Mouse (Mus musculus): ENCODE measurements around the gene Edar. TPM values are rescaled to one million over a fixed set of nuclear protein-coding genes. Genes with fewer than 3 reads are reported as not detected.

Gene Edar
- polyA plus RNA-seq, 1 experiment: 0.52 TPM

DNA sequence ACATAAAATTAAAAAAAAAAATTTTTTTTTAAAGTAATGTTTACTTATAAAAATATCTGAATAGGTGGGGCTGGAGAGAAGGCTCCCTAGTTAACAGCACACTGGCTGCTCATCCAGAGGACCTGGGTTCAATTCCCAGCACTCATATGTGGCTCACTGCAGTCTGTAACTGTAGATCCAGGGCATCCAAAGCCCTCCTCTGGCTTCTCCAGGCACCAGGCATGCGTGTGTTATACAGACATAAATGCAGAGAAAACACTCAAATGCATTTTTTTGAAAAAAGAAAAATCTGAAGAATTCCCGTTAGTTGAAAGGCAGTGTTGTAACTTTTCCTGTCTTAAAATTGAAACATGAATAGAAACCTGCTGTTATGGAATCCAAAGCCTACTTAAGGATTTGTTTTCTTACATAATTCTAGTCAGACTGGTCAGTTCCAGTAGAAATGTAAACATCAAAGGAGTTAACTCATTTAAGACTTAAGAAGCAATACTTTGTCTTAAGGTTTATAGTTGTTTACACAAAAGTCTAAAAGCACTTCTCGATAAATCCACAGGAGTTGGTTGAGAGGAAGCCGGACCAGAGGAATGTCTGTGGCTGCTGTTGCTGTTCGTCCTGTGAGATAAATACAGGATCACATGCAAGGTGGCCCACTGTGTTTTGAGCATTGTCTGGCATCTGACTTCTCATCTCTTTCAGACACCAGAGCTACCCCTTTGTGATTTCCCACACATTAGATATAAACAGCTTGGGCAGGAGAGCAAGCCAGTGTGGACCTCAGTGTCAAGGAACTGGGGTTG lies 89.8 kb downstream of the Edar start:
- no peaks in the 10 kb centered on the region for H3K36me3 ChIP-seq (ENCODE audit: control insufficient read depth, insufficient read depth, low read length)
- 48% methylated on average over 5 of the region's 5 CpGs for WGBS
- H3K27ac ChIP-seq (ENCODE audit: insufficient read depth, low read depth, low read length): no peak overlapping the region
- H3K4me1 ChIP-seq (ENCODE audit: control insufficient read depth, insufficient read depth, insufficient read length, low read length): no peaks in the 10 kb centered on the region
- no peak for TF ChIP-seq POLR2A (IDR thresholded peaks at IDR 0.05; ENCODE audit: low read depth, low read length)
- TF ChIP-seq CTCF (IDR thresholded peaks at IDR 0.05; ENCODE audit: extremely low read depth, insufficient read length, insufficient replicate concordance, low read depth, low read length): no peak
- H3K27me3 ChIP-seq (ENCODE audit: control insufficient read depth, insufficient read depth, low read length): no peaks in the 10 kb centered on the region
- no peak overlapping the region for H3K4me3 ChIP-seq (ENCODE audit: low read depth, low read length)

DNA sequence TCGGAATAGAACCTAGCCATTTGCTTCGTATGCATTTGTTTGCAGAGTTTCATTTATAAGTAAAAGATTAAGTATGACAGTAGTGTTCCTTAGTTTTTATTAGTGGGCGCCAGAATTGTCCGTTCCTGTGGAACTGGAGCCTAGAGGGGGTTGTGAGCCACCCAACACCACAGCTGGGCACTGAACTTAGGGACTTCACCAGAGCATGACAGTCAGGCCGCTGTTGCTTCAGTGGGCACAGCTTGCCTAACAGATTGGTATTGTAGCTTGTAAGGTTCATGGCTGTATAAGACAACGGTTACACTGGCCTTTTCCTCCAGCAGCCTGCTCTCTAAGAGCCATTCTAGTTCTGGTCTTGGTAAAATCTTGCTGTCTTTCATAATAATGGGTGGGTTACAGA lies 114.9 kb downstream of the Edar start:
- Histone ChIP-seq H3K36me3 (ENCODE audit: control insufficient read depth, insufficient read depth, low read length) (no peaks in the 10 kb centered on the region), H3K27ac (ENCODE audit: insufficient read depth, low read depth, low read length) (no peak overlapping the region), H3K27me3 (ENCODE audit: control insufficient read depth, insufficient read depth, low read length) (no peaks in the 10 kb centered on the region), H3K4me1 (ENCODE audit: control insufficient read depth, insufficient read depth, insufficient read length, low read length) (no peaks in the 10 kb centered on the region), H3K4me3 (ENCODE audit: low read depth, low read length) (no peak overlapping the region)
- no peak for TF ChIP-seq POLR2A (IDR thresholded peaks at IDR 0.05; ENCODE audit: low read depth, low read length)
- no peak for TF ChIP-seq CTCF (IDR thresholded peaks at IDR 0.05; ENCODE audit: extremely low read depth, insufficient read length, insufficient replicate concordance, low read depth, low read length)
- 61% methylated on average over 6 of the region's 6 CpGs for WGBS

DNA sequence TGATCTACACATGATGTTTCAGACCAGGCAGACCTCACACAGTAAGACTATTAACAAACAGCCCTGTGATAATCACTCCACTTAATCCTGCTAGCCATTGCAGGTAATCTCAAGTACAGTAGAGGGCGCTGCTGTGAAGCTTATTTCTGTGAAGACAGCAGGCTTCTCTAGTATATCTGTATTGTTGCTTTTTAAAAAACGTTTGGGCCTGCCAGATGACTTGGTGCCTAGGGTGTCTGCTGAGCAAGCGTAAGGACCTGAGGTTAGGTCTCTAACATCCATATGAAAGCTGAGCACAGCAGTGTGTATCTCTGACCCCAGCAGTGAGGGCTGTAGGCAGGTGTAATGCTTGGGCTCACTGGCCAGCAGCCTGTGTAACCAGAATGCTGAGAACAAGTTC lies 115.6 kb downstream of the Edar start:
- H3K4me3 ChIP-seq (ENCODE audit: low read depth, low read length): no peak overlapping the region
- no peaks in the 10 kb centered on the region for H3K36me3 ChIP-seq (ENCODE audit: control insufficient read depth, insufficient read depth, low read length)
- TF ChIP-seq CTCF (IDR thresholded peaks at IDR 0.05; ENCODE audit: extremely low read depth, insufficient read length, insufficient replicate concordance, low read depth, low read length) (peak; percentile 34; the same call in 1 of the 2 replicates), POLR2A (IDR thresholded peaks at IDR 0.05; ENCODE audit: low read depth, low read length) (no peak)
- no peaks in the 10 kb centered on the region for H3K4me1 ChIP-seq (ENCODE audit: control insufficient read depth, insufficient read depth, insufficient read length, low read length)
- WGBS: 31% methylated on average over 3 of the region's 3 CpGs
- H3K27me3 ChIP-seq (ENCODE audit: control insufficient read depth, insufficient read depth, low read length): no peaks in the 10 kb centered on the region
- H3K27ac ChIP-seq (ENCODE audit: insufficient read depth, low read depth, low read length): no peak overlapping the region

DNA sequence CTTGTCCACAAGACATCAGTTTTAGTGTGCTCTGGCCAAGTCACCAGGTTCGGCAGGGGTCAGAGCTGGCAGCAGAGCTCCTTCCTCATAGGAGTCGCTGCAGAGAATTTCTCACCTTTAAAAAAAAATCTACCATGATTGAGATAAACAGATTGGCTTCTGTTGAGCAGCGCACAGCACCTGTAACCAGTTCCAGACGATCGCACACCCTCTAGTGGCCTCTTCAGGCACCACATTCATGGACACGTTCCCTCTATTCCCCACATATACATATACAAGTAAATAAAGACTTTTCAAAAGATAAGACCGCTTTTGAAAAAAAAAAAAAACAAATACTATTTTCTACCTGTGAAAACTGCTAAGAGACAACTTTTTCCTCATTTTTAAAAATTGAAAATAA lies 116.4 kb downstream of the Edar start:
- Histone ChIP-seq H3K4me3 (ENCODE audit: low read depth, low read length) (no peak overlapping the region), H3K4me1 (ENCODE audit: control insufficient read depth, insufficient read depth, insufficient read length, low read length) (no peaks in the 10 kb centered on the region)
- WGBS: 16% methylated on average over 7 of the region's 7 CpGs

DNA sequence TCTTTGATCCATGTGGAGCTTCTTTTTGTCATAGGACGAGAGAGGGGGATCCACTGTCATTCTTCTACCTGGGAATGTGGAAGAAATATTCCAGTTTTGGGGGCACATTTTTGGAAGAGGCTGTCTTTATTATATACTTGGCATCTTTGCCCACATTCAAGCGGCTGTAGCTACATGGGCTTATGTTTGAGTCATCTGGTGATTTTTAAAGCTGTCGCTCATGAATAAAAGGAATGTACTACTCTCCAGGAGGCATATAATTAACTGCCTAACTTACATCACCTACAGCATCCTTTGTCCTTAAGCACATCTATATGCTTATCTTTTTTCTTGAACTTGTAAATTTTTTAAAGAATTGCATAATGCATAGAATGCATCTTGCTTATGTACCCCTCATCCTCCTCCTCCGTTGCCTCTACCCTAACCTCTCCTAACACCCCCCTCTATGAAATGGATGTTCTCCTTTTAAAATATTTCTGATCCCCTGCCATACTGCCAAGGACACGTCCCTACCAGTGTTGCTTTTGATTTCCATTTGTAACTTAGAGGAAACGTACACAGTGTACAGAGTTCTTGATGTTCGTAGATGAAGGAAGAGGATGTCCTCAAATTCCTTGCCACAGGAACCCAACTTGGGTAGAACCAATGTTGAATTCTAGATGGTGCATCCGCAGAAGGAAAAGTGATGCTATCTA lies 120.6 kb downstream of the Edar start:
- H3K4me1 ChIP-seq (ENCODE audit: control insufficient read depth, insufficient read depth, insufficient read length, low read length): no peaks in the 10 kb centered on the region
- H3K36me3 ChIP-seq (ENCODE audit: control insufficient read depth, insufficient read depth, low read length): no peaks in the 10 kb centered on the region
- H3K27ac ChIP-seq (ENCODE audit: insufficient read depth, low read depth, low read length): no peak overlapping the region
- no peak for TF ChIP-seq POLR2A (IDR thresholded peaks at IDR 0.05; ENCODE audit: low read depth, low read length)
- 89% methylated on average over 8 of the region's 8 CpGs for WGBS
- H3K27me3 ChIP-seq (ENCODE audit: control insufficient read depth, insufficient read depth, low read length): no peaks in the 10 kb centered on the region
- no peak overlapping the region for H3K4me3 ChIP-seq (ENCODE audit: low read depth, low read length)

More for the DNA sequence above, 116.4 kb downstream of the Edar start:
- H3K27me3 ChIP-seq (ENCODE audit: control insufficient read depth, insufficient read depth, low read length): no peaks in the 10 kb centered on the region
- H3K27ac ChIP-seq (ENCODE audit: insufficient read depth, low read depth, low read length): no peak overlapping the region
- H3K36me3 ChIP-seq (ENCODE audit: control insufficient read depth, insufficient read depth, low read length): no peaks in the 10 kb centered on the region
- TF ChIP-seq POLR2A (IDR thresholded peaks at IDR 0.05; ENCODE audit: low read depth, low read length) (no peak), CTCF (IDR thresholded peaks at IDR 0.05; ENCODE audit: extremely low read depth, insufficient read length, insufficient replicate concordance, low read depth, low read length) (peak; percentile 66; the same call in 1 of the 2 replicates)

Other genes starting within 250 kb of the Edar start
- gene Ranbp2, start 228.7 kb downstream of the Edar start, polyA plus RNA-seq (2012; rRNA removed): 0.71 and 1.3 TPM in 2 replicates
- gene Ccdc138, start 177.7 kb downstream of the Edar start, polyA plus RNA-seq (2012; rRNA removed): 0.20 and 0.32 TPM in 2 replicates
- not detected in 2 replicates for gene Gm17542, start 42.6 kb upstream of the Edar start, polyA plus RNA-seq (2012; rRNA removed)
- gene Sh3rf3, start 137.7 kb upstream of the Edar start, polyA plus RNA-seq (2012; rRNA removed): 0.44 and 0.46 TPM in 2 replicates

Data from small intestine, adult 2 months (tissue).